ENCODE assay signal across 12 mouse cellular contexts in the genomic region with DNA sequence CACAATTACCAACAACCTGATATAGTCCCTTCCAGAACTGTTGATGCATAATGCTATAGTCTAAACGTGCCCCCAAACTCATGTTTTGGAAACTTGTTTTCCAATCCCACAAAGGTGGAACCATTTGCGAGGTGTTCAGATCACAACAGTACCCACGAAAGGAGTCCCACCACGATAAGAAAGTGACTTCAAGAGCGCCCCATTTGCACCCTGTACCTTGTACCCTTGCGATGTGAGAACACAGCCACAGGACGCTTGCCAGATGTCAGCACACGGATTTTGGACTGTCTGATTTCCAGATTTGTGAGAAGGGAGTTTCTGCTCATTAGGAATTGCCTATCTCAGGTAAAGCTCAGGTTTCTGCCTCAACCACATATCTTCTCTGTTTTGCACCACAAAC.
"Had no signal": no experiment of that assay in that cellular context is flagged by ENCODE, and none has a peak within 500 bp of the region (broad histone marks: within the 10 kb centered on the region; RNA-seq: fewer than 3 reads in every experiment).

No protein-coding gene starts in this region.

- H3K27me3 ChIP-seq: intestine, embryonic 15.5 days; limb, embryonic 13.5 days; neural tube, embryonic 15.5 days had no signal

- H3K4me2 ChIP-seq: hindbrain, embryonic 14.5 days; intestine, embryonic 15.5 days; limb, embryonic 13.5 days; lung, embryonic 14.5 days; neural tube, embryonic 15.5 days had no signal

- H3K36me3 ChIP-seq: intestine, embryonic 15.5 days; neural tube, embryonic 15.5 days had no signal

- H3K4me3 ChIP-seq: intestine, embryonic 15.5 days; limb, embryonic 13.5 days; midbrain, embryonic 10.5 days; myocyte; neural tube, embryonic 15.5 days had no signal

- H3K27ac ChIP-seq: hindbrain, embryonic 14.5 days; intestine, embryonic 15.5 days; limb, embryonic 13.5 days; liver, embryonic 14.5 days; midbrain, embryonic 10.5 days; neural tube, embryonic 15.5 days had no signal

- H3K9me3 ChIP-seq: intestine, embryonic 15.5 days; limb, embryonic 13.5 days; midbrain, embryonic 10.5 days; neural tube, embryonic 15.5 days had no signal

- H3K9ac ChIP-seq: hindbrain, embryonic 14.5 days; intestine, embryonic 15.5 days; limb, embryonic 13.5 days; liver, embryonic 14.5 days; lung, embryonic 14.5 days; neural tube, embryonic 15.5 days had no signal

- H3K4me1 ChIP-seq: intestine, embryonic 15.5 days; limb, embryonic 13.5 days had no signal

- ATAC-seq: intestine, embryonic 15.5 days had no signal

- DNase-seq: left cerebral cortex, postnatal 4 days; midbrain, embryonic 14.5 days; thymus, adult 2 months; thymus, postnatal 25 days had no signal
